Mouse (Mus musculus): Measurements from ENCODE around the gene Gm3371.
"Not testable (repeated sequence)": the region's sequence is repeated elsewhere in the genome, so short reads cannot be mapped to it uniquely, and the experiment has no call there.

Gm3371 gene

GRCm38 (mm10) chr14:44410588-44410987, at the start of gene Gm3371:
TSS of gene Gm3371 (minus strand) at chr14:44410688.
- DNase-seq (ENCODE audit: extremely low spot score, low read depth, low spot score) = not testable (repeated sequence)

GRCm38 (mm10) chr14:44433335-44433734, 22.8 kb upstream of the Gm3371 start, which contains the start of gene Gm8232:
TSS of gene Gm8232 (plus strand) at chr14:44433635.
- not testable (repeated sequence) for DNase-seq (ENCODE audit: extremely low spot score, low read depth, low spot score)

- DNase-seq (ENCODE audit: extremely low spot score, low read depth, low spot score) = not testable (repeated sequence)
Measured at GRCm38 (mm10) chr14:44384233-44384632, 26.3 kb downstream of the Gm3371 start.

GRCm38 (mm10) chr14:44365057-44365456, 45.4 kb downstream of the Gm3371 start, which contains the start of gene Gm8229:
TSS of gene Gm8229 (plus strand) at chr14:44365357.
- not testable (repeated sequence) for DNase-seq (ENCODE audit: extremely low spot score, low read depth, low spot score)

GRCm38 (mm10) chr14:44362301-44362700, 48.2 kb downstream of the Gm3371 start:
- not testable (repeated sequence) for DNase-seq (ENCODE audit: extremely low spot score, low read depth, low spot score)

- not testable (repeated sequence) for DNase-seq (ENCODE audit: extremely low spot score, low read depth, low spot score)
Measured at GRCm38 (mm10) chr14:44361416-44361815, 49.1 kb downstream of the Gm3371 start.

All from hindlimb bud, embryonic 11.5 days (tissue).